Mouse (Mus musculus): Measurements from ENCODE around the gene Sf3b4. TPM values are rescaled to one million over a fixed set of nuclear protein-coding genes. Genes with fewer than 3 reads are reported as not detected.

Sf3b4 gene
- total RNA-seq (2021) = 10 to 100 TPM; 62.0 to 63.6 TPM

DNA sequence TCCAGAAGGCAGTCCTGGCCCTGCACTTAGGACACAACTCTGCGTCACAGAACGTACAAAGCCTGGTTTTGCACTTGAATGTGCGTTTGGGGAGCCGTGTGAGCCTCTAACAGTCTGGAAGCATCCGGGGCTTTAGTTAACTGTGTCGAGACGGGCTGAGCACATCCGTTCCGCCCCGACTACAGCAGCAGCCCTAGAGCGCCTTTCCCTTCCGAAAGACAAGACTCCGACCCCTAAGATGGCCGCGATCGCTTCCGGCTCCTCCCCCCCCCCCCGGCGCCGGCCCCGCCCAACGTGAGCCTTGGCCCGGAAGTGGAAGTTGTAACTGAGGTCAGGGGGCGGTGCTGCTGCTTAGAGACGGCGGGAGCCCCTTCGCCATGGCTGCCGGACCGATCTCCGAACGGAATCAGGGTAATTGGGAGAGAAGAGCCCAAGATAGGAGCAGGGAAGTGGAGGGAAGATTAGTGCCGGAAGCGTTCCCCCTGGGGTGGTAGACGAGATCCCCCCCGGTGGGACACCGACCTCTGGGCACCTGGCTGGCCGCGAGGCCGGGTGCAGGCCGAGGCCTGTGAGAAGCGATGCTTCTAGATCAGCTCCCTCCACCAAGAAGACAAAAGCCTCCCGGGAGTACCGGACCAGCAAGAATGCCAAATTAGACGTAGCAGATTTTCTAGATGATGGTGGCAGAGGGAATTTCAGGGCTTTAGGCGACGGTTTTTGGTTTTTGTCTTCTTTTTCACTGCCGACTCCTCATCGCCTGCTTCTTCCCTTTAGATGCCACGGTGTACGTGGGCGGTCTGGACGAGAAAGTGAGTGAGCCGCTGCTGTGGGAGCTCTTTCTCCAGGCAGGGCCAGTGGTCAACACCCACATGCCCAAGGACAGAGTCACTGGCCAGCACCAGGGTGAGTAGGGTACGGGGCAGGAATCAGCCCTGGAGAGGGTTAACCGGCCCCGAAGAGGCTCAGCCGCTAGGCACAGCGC, at the start of gene Sf3b4:
Gene Sf3b4 (plus strand): TSS at position 136 of the 982 bp plus-strand sequence.
- intact Hi-C loops (cut with DNase I) = no loop called here
- peak; percentile 88 for DNase-seq

DNA sequence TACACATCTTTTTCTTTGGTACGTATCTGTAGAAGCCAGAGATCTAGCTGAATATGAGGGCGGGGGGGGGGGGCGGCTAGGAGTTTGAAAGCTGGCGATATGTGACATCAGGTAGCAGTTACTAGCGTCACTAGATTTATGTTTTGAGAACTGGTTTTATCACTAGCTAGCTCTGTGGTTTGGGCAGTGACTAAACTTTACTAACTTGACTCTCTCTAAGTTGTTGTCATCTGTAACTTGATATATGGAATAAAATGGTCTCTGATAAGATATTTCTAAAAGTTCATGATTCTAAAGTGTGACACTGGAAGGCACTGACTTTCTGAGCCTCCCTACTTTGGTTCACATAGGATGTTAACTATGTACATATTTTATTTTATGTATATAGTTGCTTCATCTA, 47.9 kb upstream of the Sf3b4 start:
- intact Hi-C loops (cut with DNase I) = no loop called here
- DNase-seq = no peak

DNA sequence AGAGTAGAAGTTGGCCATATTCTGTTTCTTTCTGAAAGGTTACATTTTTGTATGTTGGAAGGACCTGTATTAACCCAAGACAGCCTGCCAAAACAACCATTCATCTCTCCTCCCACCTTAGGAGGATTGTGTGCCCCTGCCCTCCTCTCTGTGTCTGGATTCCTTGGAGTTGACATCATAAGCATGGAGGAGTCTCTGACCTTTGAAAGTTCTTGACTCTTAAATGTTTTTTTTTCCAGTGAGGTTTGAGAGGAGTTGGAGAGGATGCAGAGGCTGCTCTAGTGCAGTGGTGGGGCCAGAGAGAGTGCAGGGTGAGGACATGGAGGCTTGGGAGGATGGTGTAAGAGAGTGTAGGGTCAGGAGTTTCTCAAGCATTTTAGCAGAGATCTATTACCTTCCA, 44.0 kb upstream of the Sf3b4 start:
- DNase-seq = no peak
- intact Hi-C loops (cut with DNase I) = no loop called here

DNA sequence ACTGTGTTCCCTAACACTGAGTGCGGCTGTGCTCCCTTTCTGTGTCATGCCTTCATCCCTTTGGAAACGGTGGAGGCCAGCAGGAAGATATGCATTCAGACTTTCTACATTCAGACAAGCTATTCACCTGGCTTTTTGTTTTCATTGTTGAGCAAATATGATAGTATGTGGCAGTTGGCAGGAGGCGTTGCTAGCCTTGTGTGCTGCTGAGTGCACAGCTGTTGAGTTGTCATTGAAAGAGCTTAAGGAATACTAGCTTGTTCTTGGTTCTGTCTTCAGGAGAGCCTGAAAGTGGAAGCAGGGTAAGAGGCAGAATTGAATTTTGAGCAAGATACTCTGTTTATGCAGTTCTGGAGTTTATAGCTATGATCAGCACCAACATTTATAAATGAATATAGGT, 39.7 kb upstream of the Sf3b4 start:
- DNase-seq = no peak
- intact Hi-C loops (cut with DNase I) = no loop called here

DNA sequence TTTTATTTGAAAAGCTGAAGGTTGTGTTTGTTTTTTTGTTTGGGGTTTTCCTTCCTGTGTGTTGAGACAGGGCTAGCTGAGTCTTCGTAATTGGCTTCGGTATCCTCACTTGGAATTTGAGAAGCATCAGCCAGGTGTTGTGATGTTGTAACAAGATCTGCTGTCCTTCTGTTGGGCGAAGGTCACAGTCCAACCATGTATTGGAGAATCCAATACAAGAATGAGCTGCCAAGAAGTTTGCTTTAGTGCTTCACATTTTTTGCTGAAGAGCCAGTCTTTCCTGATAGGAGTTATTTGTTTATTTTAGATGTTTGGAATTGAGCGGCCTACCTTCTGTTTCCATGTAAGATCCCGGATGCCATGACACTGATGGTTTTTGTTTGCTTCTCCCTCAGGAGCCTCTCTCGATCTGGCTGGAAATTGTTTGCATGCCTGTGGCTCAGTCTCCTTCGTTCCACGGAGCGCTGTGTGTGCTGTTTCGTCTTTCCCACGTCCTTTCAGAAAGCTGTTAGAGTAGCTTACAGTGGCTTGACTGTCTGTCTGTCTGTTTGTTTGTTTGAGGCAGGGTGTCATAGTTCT, 38.7 kb upstream of the Sf3b4 start:
- DNase-seq = no peak
- intact Hi-C loops (cut with DNase I) = no loop called here

DNA sequence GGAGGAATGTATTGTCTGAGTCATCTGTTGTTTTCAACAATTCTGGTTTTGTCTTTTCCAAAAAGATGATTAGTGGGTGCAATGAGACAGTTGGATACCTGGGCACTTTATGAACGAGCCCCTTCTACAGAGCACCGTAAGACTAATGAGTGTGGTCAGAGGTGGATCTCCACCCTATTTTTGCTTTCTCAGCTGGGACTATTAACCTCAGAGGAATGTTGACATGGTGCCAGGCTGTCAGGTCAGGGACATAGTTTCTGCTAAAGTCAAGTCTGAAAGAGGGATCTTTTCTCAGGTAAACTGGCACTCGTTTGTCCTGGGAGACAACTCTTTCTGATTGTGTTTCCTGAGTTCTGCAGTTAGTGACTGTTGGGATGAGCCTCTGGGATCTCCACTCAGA, 37.1 kb upstream of the Sf3b4 start:
- DNase-seq = no peak
- intact Hi-C loops (cut with DNase I) = no loop called here

DNA sequence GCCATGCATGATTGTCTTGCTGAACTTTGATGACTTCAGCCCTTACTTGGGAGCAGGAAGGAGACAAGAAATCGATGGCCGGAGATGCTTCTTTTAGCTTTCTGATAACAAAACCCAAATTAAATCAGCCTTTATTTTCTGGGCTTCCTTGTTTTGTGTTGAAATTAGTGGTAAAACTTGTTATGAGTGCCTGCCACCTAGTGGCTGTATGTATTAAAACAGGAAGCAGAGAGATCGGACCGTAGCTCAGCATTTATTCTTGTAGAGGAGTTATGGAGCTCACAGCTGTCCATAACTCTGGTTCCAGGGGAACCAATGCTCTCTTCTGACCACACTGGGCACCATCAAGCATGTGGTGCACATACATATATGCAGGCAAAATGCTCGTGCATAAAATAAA, 24.2 kb upstream of the Sf3b4 start:
- DNase-seq = no peak
- intact Hi-C loops (cut with DNase I) = loop anchor here (5.0 to 10.0 kb wide), 2 partner anchors 81 to 183 kb away; no protein-coding TSS in a partner anchor

DNA sequence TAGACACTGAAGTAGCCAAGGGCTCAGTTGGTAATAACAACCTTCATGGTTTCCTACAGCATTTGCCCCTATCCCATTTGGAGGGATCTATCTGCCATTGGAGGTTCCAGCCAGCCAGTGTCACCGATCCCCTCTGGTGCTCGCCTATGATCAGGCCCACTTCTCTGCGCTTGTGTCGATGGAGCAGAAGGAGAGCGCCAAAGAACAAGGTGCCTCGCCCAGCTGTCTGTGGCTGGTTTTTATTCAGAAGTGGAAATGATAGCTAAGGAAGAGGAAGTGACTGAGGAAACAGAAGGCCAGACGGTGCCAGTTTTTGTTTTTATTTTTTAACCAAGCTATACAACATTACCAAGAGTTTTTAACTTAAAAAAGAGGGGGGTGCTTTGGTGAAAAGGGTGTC, 20.3 kb upstream of the Sf3b4 start:
- intact Hi-C loops (cut with DNase I) = no loop called here
- no peak for DNase-seq

DNA sequence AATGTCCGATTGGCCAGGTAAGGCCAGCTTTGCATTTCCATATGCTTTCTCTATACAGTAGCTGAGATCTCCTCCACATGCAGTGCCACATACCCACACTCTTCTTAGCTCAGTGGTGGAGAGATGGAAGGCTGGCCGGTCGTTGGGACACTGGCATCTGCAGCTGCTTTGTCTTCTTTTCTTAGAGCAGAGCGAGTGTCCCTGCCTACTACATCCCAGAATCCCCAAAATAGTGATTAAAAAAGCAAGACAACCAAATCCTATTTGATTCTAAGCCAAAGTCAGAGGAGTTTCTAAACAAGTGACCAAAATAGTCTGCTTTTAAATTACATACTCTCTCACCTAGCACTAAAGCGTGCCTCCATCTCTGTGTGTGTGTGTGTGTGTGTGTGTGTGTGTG, 19.5 kb upstream of the Sf3b4 start:
- intact Hi-C loops (cut with DNase I) = no loop called here
- DNase-seq = no peak

DNA sequence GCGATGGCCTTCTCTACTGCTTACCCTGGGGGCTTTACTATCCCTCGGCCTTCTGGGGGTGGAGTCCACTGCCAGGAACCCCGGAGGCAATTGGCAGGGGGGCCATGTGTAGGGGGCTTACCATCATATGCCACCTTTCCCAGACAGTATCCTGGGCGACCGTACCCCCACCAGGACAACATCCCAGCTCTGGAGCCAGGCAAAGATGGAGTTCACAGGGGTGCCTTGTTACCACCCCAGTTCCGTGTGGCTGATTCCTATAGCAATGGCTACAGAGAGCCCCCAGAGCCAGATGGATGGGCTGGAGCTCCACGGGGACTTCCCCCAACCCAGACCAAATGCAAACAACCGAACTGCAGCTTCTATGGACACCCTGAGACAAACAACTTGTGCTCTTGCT, 16.6 kb upstream of the Sf3b4 start:
- intact Hi-C loops (cut with DNase I) = no loop called here
- no peak for DNase-seq

DNA sequence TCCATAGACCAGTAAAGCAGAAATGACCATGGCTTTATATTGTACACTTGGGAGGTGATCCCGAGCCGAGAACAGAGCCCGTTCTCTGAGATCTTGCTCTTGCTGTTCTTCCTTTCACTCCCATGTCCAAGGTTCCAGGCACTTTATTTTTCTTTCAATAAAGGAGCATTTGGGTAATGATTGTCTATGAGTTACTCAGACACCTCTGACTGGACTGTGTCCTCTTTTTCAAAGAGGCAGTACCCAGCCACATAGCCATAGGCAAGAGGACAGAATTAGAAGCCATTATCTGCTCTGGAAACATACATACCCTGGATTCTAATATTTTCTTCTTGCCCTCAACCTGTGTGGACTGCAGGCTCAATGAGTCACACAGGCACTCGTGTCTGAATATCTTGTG, 12.3 kb upstream of the Sf3b4 start:
- intact Hi-C loops (cut with DNase I) = no loop called here
- no peak for DNase-seq

DNA sequence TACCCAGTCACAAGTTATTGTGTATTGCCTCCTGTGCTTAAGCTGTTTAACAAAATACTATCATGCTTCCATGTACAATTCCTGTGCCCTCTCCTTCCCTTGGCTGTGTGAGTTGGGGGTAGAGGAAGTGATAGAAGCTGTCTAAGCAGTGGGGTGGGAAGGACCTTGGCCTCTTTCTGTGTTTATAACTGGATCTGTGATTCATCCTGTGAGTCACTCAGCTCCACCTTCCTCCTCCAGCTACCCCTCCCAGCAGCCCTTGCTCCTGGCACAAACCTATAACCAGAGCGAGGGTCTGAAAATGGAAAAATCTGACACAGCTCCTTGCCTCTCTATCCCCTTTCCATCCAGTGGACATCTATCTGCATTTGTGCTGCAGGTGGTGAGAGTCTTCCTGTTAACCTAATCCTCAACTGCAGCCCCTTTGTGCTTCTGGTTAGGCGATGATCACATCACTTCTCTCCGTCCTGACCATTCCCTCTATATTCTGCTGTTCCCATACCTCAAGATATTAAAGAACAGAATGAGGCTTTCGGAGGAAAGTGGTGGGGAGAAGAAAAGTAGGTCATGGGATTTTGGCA, 11.8 kb upstream of the Sf3b4 start:
- intact Hi-C loops (cut with DNase I) = no loop called here
- no peak for DNase-seq

DNA sequence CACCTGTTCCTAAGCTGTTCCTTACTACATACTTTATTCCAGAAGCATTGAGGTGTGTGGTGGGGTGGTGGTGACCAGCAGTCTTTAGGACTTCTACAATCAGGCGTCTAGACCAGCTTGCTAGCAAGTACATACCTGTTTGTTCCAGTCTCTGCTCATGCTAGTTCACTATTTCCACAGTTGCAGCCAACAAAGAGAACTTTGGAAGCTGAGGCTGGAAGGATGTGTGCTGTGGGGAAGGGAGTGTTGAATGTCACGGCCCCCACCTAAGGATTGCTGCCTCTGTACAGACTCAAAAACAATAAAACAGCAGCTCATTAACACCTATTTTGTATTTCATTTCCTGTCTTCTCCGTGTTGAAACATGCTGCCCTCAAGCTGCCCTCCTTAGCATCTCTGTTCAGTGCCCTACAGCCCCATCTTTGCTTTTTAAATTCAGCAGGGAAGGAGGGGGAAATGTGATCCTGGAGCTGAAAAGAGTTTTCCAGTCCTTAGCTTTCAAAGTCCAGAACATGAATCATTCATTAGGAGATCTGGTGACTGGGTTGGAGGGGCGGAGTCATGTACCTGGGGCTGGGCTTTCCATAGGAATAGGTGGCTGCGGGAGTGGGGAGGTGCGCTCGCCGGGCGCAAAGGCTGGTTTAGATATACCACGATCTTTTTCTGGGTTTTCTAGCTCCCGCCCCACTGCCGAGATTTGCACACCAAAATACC, 11.2 kb upstream of the Sf3b4 start:
- DNase-seq = no peak
- intact Hi-C loops (cut with DNase I) = no loop called here

DNA sequence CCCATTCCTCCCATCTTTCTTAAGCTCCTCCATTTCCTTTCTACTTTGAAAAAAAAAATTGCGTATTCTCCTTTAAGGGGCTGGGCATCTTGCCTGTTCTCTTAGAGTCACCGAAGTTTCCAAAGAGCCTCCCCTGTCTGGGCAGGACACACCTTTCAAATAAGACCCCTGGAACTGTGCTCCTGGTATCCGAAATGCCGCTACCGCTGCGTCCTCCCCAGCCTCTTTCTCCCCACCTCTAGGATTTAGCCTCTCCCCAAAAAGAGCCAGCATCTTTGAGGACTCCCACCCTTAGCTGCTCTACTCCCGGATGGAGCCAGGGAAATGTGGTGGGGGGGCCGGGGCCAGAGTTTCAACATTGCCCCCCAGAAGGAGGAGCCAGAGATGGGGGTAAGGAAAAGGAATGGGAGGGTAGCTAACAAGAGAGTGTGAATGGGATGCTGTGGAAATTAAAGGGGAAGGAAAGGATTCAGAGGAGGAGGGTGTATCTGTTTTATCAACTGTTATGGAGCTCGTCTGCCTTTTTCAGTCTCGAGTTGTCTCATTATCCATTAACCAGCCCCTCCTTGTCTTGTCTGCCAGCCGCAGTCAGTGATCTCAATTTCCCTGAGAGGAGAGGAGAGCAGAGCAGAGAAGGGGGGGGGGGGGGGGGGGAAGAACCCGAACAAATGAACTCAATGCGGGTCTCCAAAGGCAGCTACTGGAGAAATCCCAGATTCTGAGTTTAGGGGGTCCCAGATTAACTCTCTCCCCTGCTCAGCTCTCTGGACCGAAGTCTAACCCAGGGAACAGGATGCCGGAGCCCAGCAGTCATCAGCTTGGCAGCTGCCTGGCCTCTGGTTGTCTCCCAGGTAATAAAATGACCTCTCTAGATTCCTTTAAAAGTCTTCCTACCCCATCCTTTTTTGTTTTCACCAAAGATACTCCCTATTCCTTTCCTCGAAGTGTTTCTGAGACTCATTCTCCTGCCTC, 10.0 kb upstream of the Sf3b4 start, which contains the start of gene Mtmr11:
Gene Mtmr11 (plus strand): TSS at position 136 of the 972 bp plus-strand sequence.
- DNase-seq = no peak
- intact Hi-C loops (cut with DNase I) = no loop called here

DNA sequence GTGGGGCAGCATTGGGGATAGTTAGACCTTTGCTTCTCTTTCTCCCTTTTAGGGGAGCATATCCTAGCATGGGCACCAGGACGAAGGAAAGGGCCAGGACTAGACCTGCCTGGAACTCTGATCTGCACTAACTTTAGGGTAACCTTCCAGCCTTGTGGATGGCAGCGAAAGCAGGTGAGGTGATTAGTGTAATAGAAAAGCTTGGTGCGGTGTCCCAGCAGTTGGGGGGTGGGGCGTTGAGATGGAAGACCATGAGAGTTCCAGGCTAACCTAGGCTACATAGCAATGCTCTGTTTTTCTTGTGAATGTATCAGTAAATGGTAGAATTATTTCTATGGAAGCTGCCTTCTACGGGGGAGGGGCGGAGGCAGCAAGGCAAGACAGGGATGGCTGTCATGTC, 9.1 kb upstream of the Sf3b4 start:
- no peak for DNase-seq
- intact Hi-C loops (cut with DNase I) = no loop called here

DNA sequence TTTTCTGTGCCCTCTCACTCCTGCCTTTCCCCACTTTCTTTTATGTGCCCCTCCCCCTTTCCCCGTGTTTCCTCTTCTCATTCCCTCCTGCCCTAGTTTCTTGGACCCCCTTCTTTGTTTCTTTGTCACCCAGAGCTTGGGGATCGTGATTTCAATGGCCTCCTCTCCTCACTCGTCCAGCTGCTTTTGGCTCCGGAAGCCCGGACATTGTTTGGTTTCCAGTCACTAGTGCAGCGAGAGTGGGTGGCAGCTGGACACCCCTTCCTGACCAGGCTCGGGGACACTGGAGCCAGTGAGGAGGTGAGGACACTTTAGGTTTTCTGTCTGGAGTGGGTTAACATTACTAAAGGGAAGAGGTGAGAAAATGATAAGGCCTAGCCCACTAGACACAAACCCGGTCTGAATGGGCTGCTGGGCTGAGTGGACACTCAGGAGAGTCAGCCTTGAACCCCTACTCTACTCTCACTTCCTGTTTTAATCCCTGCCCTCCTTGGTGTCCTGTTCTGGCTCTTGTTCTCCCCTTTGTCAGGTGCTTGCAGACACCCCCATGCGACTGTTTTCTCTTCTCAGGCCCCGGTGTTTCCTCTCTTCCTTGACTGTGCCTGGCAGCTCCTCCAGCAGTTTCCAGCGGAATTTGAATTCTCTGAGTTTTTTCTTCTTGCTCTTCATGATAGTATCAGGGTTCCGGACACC, 3.5 kb upstream of the Sf3b4 start:
- DNase-seq = no peak
- intact Hi-C loops (cut with DNase I) = no loop called here

DNA sequence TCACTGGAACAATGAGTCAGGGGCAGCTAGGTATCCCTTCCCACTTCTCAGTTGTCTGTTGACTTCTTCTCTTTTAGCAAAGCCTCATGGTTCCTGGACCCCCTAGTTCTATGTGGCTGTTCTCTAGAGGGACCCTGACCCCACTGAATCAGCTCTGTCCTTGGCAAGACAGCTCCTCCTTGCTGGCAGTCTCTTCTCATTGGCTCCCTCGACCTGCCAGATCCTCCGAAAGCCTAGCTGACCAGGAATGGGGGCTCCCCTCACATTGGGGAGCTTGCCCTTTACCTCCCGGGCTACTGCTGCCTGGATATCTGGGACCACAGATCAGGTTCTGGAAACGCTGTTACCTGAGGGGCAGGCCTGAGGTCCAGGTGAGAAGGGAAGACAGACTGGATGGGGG, 1.9 kb upstream of the Sf3b4 start:
- no peak for DNase-seq
- intact Hi-C loops (cut with DNase I) = no loop called here

DNA sequence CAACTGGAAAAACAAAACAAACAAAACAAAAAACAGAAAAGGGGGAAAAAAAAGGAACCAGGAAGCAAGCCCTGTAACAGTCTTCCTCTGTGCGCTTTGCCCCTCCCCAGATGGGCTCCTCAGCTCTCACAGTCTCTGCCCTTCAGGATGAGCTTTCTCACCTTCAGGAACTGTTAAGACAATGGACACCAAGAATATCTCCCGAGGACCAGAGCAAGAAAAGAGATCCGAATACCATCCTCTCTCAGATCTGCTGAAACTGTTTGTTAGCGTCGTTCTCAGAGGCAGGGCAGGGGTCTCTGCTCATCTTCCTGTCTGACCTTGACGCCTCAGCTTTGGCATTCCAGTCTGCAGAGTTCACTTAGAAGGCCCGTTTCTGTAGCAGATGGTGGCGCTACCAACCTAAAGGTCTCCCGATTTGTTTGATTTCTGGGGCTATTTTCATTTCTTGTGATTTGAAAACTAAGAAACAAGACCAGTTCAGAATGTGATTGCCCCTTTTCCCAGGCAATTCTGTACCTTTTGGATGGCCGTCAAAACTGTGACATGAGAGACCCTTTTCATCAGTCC, 1.1 kb upstream of the Sf3b4 start:
- intact Hi-C loops (cut with DNase I) = no loop called here
- DNase-seq = no peak

DNA sequence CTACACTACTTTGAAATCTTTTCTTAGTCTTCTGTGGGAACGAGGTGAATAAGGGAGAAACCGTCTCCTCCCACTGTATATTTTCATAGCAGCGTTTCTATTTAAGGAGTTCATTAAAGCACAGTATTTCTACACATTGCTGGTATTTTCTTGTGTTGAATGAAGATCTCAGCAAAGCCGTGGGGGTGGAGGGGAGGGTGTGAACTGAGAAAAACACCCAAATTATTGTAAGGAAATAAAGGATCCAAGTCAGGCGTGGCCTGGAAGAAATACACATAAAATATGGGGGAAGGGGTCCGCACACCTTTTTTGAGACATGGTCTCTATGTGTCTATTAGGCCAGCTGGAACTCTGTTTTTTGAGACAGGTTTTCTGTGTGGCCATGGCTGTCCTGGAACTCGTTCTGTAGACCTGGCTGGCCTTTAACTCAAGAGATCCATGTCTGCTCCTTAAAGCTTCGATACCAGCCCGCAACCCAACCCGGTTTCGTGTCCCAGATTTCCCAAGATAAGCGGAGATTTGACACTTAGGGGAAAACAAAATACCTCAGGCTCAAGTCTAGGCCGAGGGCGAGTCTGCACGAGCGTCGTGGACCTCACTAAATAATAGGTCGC, 442 bp upstream of the Sf3b4 start:
- intact Hi-C loops (cut with DNase I) = no loop called here
- DNase-seq = no peak

Measured in left cerebral cortex, postnatal 4 days (tissue).